Mouse (Mus musculus) layer of hippocampus, adult 2 months (tissue): ENCODE data around the gene Lzts3. TPM values are rescaled to one million over a fixed set of nuclear protein-coding genes. Genes with fewer than 3 reads are reported as not detected.

Experiments
- DNase-seq, 2 experiments: peaks; one replicate each; pipeline ENCODE4 v3.0.0; 2022; ENCODE audit warnings: low spot score in 2 of 2
- H3K27ac ChIP-seq: fragments of 200-600 bp; 2 replicates; pipeline ENCODE4 v1.8.1; 2022
- H3K4me3 ChIP-seq: fragments of 200-600 bp; 2 replicates; pipeline ENCODE4 v1.8.1; 2022; ENCODE audit warnings: mild to moderate bottlenecking
- CTCF ChIP-seq: fragments of 200-600 bp; conservative IDR thresholded peaks from 2 replicates; pipeline ENCODE4 v1.8.1; 2022; ENCODE audit warnings: antibody characterized with exemption, mild to moderate bottlenecking, moderate library complexity
- total RNA-seq, 2 experiments: library from RNA; stranded (reverse); gene quantifications; 2 replicates each; pipeline ENCODE4 v1.2.3; 2021

Lzts3 gene
- total RNA-seq, 2 experiments from 2014 or later: 185 to 196 TPM

DNA sequence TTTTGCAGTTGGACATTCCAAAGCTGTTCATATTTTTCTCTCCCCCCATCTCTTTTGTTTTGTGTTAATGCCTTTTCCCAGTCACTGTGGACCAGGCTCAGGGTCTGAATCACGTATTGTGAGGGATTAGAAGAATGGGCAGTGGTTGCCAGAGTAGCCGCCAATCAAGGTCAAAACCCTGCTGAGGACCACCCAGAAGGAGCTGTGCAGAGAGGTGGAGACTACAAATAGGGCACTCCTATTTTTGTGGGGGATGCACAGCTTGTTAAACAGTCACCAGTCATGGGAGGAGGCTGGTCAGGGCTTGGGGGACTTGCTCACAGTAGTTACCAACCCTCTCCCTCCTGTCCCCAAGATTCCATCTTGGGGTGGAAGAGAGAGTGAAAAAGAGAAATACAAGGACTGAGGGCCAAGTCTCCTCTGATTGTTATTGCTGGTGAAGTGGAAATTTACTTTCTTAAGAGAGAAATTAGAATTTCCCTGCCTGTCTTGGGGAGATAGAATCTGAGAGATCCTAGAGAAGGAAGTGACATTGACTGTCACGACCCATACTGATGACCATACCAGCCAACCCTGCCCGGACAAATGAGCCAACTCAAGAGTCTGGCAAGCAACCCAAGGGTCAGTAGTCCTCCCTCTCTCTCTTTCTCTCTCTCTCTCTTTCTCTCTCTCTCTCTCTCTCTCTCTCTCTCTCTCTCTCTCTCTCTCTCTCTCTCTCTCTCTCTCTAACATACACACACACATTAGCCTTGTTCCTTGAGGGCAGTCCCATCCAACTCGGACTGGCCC lies 9.5 kb downstream of the Lzts3 start:
- H3K4me3 ChIP-seq: no peak overlapping the region
- no peak for DNase-seq
- peak overlapping the region; percentile 84 for H3K27ac ChIP-seq
- no peak for TF ChIP-seq CTCF

DNA sequence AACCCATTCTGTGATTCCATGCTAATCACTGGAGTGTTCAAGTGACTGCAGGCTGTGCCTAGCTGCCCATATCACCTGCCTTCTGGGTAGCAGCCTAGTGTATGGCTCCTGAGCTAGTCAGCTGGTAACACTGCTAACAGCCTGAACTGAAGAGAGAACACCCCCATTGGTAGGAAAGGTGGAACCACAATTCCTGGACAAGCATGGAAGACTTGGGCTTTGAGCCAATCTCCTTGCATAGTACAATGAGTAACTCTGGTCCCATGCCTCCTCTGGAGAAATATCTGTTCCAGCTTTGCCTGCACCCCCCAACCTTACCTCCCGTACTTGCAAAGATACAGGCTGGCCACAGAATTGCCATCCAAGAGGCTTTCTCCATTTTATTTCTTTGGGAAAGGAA lies 10.2 kb downstream of the Lzts3 start:
- no peak for TF ChIP-seq CTCF
- peak overlapping the region; percentile 51; the same call in 1 of the 2 replicates for H3K27ac ChIP-seq
- no peak overlapping the region for H3K4me3 ChIP-seq
- no peak for DNase-seq

DNA sequence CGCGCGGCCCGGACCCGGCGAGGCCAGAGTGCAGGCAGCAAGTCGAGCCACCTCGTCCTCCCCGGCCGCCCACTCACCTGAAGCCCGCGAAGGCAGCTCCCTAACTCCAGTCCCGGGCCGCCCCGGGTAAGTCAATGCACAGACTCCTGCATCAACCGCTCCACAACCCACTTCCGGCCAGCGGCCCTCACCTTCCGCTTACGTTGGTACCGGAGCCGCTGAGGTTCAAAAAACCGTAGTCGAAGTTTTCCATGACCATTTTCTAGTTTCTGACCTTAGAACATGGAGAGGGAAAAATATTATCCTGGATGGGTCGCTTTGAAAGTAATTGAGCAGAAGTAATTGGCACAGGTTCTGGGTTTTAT lies 12.8 kb downstream of the Lzts3 start, which contains the start of the genes Fastkd5 and Ubox5:
TSS of gene Fastkd5 (minus strand) at position 189 of the 365 bp plus-strand sequence.
TSS of gene Ubox5 (minus strand) at position 200 of the 365 bp plus-strand sequence.
- DNase-seq: peak; percentile 87 to 91
- Histone ChIP-seq H3K4me3 (peak within 1 kb of the TSS; percentile 75), H3K27ac (peak within 1 kb of the TSS; percentile 87)
- no peak for TF ChIP-seq CTCF

GRCm38 (mm10) chr2:130629080-130629838 lies 13.3 kb downstream of the Lzts3 start:
- no peak for DNase-seq

DNA sequence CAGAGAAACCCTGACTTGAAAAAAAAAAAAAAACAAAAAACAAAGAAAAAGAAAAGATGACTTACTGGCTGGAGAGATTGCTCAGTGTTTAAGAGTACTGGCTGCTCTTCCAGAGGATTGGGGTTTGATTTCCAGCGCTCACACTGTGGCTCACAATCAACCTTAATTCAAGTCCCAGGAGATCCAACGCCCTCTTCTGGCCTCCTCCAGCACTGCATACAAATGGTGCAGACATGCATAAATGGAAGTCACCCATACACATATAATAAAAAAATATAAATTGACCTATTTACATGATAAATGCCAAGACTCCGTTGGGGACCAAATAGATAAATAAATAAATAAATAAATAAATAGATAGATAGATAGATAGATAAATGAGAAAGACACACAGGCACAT lies 14.2 kb downstream of the Lzts3 start:
- peak overlapping the region; percentile 75; the same call in 1 of the 2 replicates for H3K4me3 ChIP-seq
- no peak for DNase-seq
- TF ChIP-seq CTCF: peak; percentile 55
- no peak overlapping the region for H3K27ac ChIP-seq

More at GRCm38 (mm10) chr2:130629080-130629838, 13.3 kb downstream of the Lzts3 start:
- Histone ChIP-seq H3K4me3 (peak overlapping the region; percentile 75), H3K27ac (peak overlapping the region; percentile 87)
- no peak for TF ChIP-seq CTCF

GRCm38 (mm10) chr2:130618972-130619371 lies 23.6 kb downstream of the Lzts3 start:
- DNase-seq: no peak
- no peak for TF ChIP-seq CTCF
- H3K27ac ChIP-seq: peak overlapping the region; percentile 24; the same call in 1 of the 2 replicates
- no peak overlapping the region for H3K4me3 ChIP-seq

GRCm38 (mm10) chr2:130613091-130613490 lies 29.5 kb downstream of the Lzts3 start:
- DNase-seq: no peak
- peak; percentile 67 for TF ChIP-seq CTCF
- Histone ChIP-seq H3K27ac (no peak overlapping the region), H3K4me3 (no peak overlapping the region)

- no peak overlapping the region for H3K27ac ChIP-seq
- no peak for DNase-seq
- no peak for TF ChIP-seq CTCF
- no peak overlapping the region for H3K4me3 ChIP-seq
Measured at GRCm38 (mm10) chr2:130602195-130602594, 40.4 kb downstream of the Lzts3 start.

DNA sequence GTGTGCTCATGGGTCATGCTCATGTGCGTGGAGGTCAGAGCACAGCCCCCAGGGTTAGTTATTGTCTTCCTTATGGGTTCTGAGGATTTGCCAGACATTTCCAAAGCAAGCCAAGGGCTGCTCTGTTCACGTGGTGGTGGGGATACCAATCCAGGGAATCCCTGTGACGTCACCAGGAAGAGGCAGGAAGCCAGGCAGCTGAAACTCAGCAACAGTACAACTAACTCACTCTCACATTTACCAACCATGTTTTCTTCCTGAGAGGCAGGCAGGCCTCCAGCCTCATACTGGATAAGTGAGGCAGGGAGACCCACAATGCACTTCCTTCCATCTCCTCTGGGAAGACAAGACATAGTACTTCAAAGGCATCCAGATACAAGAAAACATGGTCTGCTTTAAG lies 44.2 kb downstream of the Lzts3 start:
- TF ChIP-seq CTCF: no peak
- Histone ChIP-seq H3K4me3 (no peak overlapping the region), H3K27ac (no peak overlapping the region)
- DNase-seq: no peak

DNA sequence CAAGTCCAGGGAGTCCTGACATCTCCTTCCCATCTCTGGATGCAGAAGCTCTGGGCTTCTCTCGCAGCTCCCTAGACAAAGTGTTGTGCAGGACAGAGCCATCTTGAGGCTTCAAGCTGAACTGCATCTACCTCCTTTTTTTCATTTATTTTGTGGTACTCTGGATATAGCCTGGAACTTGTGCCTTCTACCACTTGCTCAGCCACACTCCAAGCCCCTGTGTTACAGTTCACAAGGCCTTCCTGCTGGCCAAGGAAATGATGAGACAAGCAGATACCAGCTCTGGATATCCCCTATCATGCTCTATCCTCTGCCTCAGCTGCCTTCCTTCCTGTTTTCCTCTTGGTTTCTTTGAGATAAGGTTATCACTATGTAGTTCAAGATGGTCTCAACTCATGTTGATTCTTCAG lies 45.0 kb downstream of the Lzts3 start:
- peak; percentile 37 to 50 for DNase-seq
- no peak overlapping the region for H3K4me3 ChIP-seq
- no peak overlapping the region for H3K27ac ChIP-seq
- peak; percentile 93 for TF ChIP-seq CTCF

DNA sequence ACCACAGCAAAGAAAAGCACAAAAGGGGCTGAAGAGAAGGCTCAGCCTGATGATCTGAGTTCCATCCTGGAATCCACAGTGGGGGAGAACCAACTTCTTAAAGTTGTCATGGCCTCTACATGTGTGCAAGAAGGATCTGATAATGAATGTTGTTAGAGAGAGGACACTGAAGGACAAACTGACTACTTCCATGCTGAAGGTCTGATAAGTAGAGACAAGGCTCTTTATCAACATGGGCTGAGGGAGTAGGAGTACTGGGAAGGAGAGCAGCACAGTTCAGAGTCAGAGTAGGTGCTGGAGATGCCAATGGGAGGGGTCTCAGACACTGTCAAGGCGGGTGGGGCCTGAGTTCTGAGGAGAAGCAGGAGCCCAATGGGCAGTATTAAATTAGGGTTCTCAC lies 47.0 kb downstream of the Lzts3 start:
- no peak overlapping the region for H3K27ac ChIP-seq
- TF ChIP-seq CTCF: no peak
- no peak overlapping the region for H3K4me3 ChIP-seq
- no peak for DNase-seq

GRCm38 (mm10) chr2:130591016-130591415 lies 51.6 kb downstream of the Lzts3 start:
- no peak for TF ChIP-seq CTCF
- Histone ChIP-seq H3K4me3 (no peak overlapping the region), H3K27ac (no peak overlapping the region)
- no peak for DNase-seq

GRCm38 (mm10) chr2:130589761-130590160 lies 52.8 kb downstream of the Lzts3 start:
- H3K4me3 ChIP-seq: no peak overlapping the region
- TF ChIP-seq CTCF: no peak
- no peak for DNase-seq
- H3K27ac ChIP-seq: no peak overlapping the region
